Mouse (Mus musculus) hindbrain, embryonic 10.5 days (tissue): Measurements from ENCODE around the gene Rarres2. TPM values are rescaled to one million over a fixed set of nuclear protein-coding genes. Genes with fewer than 3 reads are reported as not detected.

Experiments used
- DNase-seq: peaks from one replicate; pipeline ENCODE4 v3.0.0-alpha.2; 2017; ENCODE audit warnings: low spot score
- H3K27ac ChIP-seq: fragments of 300-500 bp; sonication (generic); 2 replicates; pipeline ENCODE4 v1.5.1; 2016; ENCODE audit warnings: mild to moderate bottlenecking, moderate library complexity
- H3K27me3 ChIP-seq: fragments of 300-500 bp; sonication (generic); 2 replicates; pipeline ENCODE4 v1.6.1; 2016; ENCODE audit warnings: mild to moderate bottlenecking; ENCODE audit not compliant: poor library complexity, insufficient read depth, severe bottlenecking
- H3K36me3 ChIP-seq: fragments of 300-500 bp; sonication (generic); 2 replicates; pipeline ENCODE4 v1.6.1; 2016; ENCODE audit warnings: mild to moderate bottlenecking, moderate library complexity
- H3K4me1 ChIP-seq: fragments of 300-500 bp; sonication (generic); replicated peaks from 2 replicates; pipeline ENCODE4 v1.6.1; 2016; ENCODE audit warnings: mild to moderate bottlenecking
- H3K4me3 ChIP-seq: fragments of 300-500 bp; sonication (generic); 2 replicates; pipeline ENCODE4 v1.5.1; 2016; ENCODE audit warnings: mild to moderate bottlenecking, moderate library complexity
- H3K9me3 ChIP-seq: fragments of 300-500 bp; sonication (generic); 2 replicates; pipeline ENCODE4 v1.6.1; 2016; ENCODE audit warnings: mild to moderate bottlenecking, moderate library complexity
- WGBS: fragments of 180-500 bp; shearing (Covaris S2); methylation state at CpG from one replicate; pipeline ENCODE4 v1.1.7; 2016; 5-methylcytosine and 5-hydroxymethylcytosine counted together
- polyA plus RNA-seq: library from polyadenylated mRNA; unstranded; fragments of >200 nt; fragmentation: Nextera tagmentation; extraction: Ambion mirVana; gene quantifications from 2 replicates; pipeline ENCODE4 v1.2.1, GENCODE M21; 2016

Rarres2 gene
- polyA plus RNA-seq, 1 experiment from 2014 or later: 1.9 TPM

GRCm38 (mm10) chr6:48572014-48572413 is 575 bp downstream of the Rarres2 start:
- H3K4me1 ChIP-seq: peaks cover 13% of the 10 kb centered on the region
- H3K36me3 ChIP-seq: peaks cover 23% of the 10 kb centered on the region
- no peaks in the 10 kb centered on the region for H3K9me3 ChIP-seq
- DNase-seq: no peak
- H3K27me3 ChIP-seq: no peaks in the 10 kb centered on the region
- no peak overlapping the region for H3K27ac ChIP-seq
- H3K4me3 ChIP-seq: no peak overlapping the region
- WGBS: 92% methylated on average over 5 of the region's 5 CpGs

- H3K4me3 ChIP-seq: no peak overlapping the region
- H3K27me3 ChIP-seq: no peaks in the 10 kb centered on the region
- H3K36me3 ChIP-seq: peaks cover 50% of the 10 kb centered on the region
- no peaks in the 10 kb centered on the region for H3K9me3 ChIP-seq
- no peak for DNase-seq
- H3K4me1 ChIP-seq: peaks cover 13% of the 10 kb centered on the region
- no peak overlapping the region for H3K27ac ChIP-seq
- WGBS: 88% methylated on average over 8 of the region's 8 CpGs
These were observed 3.4 kb downstream of the Rarres2 start for GRCm38 (mm10) chr6:48569065-48569807.

- no peak overlapping the region for H3K27ac ChIP-seq
- H3K36me3 ChIP-seq: peaks cover 60% of the 10 kb centered on the region
- no peak for DNase-seq
These were observed 4.3 kb downstream of the Rarres2 start for GRCm38 (mm10) chr6:48568036-48568984.

GRCm38 (mm10) chr6:48566312-48566711 is 6.3 kb downstream of the Rarres2 start:
- H3K36me3 ChIP-seq: peaks cover 61% of the 10 kb centered on the region
- no peak for DNase-seq

More at GRCm38 (mm10) chr6:48568036-48568984, 4.3 kb downstream of the Rarres2 start:
- H3K4me3 ChIP-seq: no peak overlapping the region
- no peaks in the 10 kb centered on the region for H3K9me3 ChIP-seq
- WGBS: 92% methylated on average over 21 of the region's 21 CpGs
- H3K4me1 ChIP-seq: peaks cover 12% of the 10 kb centered on the region
- no peaks in the 10 kb centered on the region for H3K27me3 ChIP-seq

GRCm38 (mm10) chr6:48565693-48566310 is 6.8 kb downstream of the Rarres2 start:
- no peaks in the 10 kb centered on the region for H3K27me3 ChIP-seq
- H3K4me1 ChIP-seq: no peaks in the 10 kb centered on the region
- H3K9me3 ChIP-seq: no peaks in the 10 kb centered on the region
- H3K4me3 ChIP-seq: no peak overlapping the region
- H3K36me3 ChIP-seq: peaks cover 61% of the 10 kb centered on the region
- 95% methylated on average over 4 of the region's 4 CpGs for WGBS
- DNase-seq: no peak
- H3K27ac ChIP-seq: no peak overlapping the region

More at GRCm38 (mm10) chr6:48566312-48566711, 6.3 kb downstream of the Rarres2 start:
- WGBS: 83% methylated on average over 5 of the region's 5 CpGs
- Histone ChIP-seq H3K27me3 (no peaks in the 10 kb centered on the region), H3K4me1 (no peaks in the 10 kb centered on the region), H3K9me3 (no peaks in the 10 kb centered on the region), H3K4me3 (no peak overlapping the region), H3K27ac (no peak overlapping the region)

- Histone ChIP-seq H3K9me3 (no peaks in the 10 kb centered on the region), H3K27me3 (no peaks in the 10 kb centered on the region), H3K27ac (peak overlapping the region; percentile 96; the same call in 1 of the 2 replicates), H3K4me1 (peaks cover 18% of the 10 kb centered on the region), H3K36me3 (peaks cover 39% of the 10 kb centered on the region), H3K4me3 (peak overlapping the region; percentile 61; the same call in 1 of the 2 replicates)
- DNase-seq: no peak
- 91% methylated on average over 3 of the region's 3 CpGs for WGBS
These were observed 16.6 kb downstream of the Rarres2 start for GRCm38 (mm10) chr6:48555956-48556355.

- Histone ChIP-seq H3K36me3 (peaks cover 35% of the 10 kb centered on the region), H3K27me3 (no peaks in the 10 kb centered on the region), H3K4me3 (peak overlapping the region; percentile 61), H3K27ac (peak overlapping the region; percentile 96), H3K9me3 (no peaks in the 10 kb centered on the region), H3K4me1 (peaks cover 18% of the 10 kb centered on the region)
- peak; percentile 64 for DNase-seq
- 36% methylated on average over 14 of the region's 14 CpGs for WGBS
These were observed 17.3 kb downstream of the Rarres2 start for GRCm38 (mm10) chr6:48555104-48555890.

- Histone ChIP-seq H3K27ac (peak within 1 kb of the TSS; percentile 96), H3K9me3 (no peaks in the 10 kb centered on the region), H3K4me1 (peaks cover 18% of the 10 kb centered on the region), H3K27me3 (no peaks in the 10 kb centered on the region), H3K36me3 (peaks cover 27% of the 10 kb centered on the region), H3K4me3 (peak within 1 kb of the TSS; percentile 61)
- DNase-seq: peak; percentile 92
- WGBS: under 1% methylated on average over 39 of the region's 39 CpGs
These were observed 18.1 kb downstream of the Rarres2 start, which contains the start of gene Lrrc61 for GRCm38 (mm10) chr6:48554280-48555103. Gene Lrrc61 (plus strand): TSS chr6:48554796.

- 80% methylated on average over 4 of the region's 4 CpGs for WGBS
- H3K27ac ChIP-seq: peak overlapping the region; percentile 96
- no peaks in the 10 kb centered on the region for H3K27me3 ChIP-seq
- peaks cover 23% of the 10 kb centered on the region for H3K36me3 ChIP-seq
- H3K4me1 ChIP-seq: peaks cover 18% of the 10 kb centered on the region
- H3K4me3 ChIP-seq: peak overlapping the region; percentile 61
- H3K9me3 ChIP-seq: no peaks in the 10 kb centered on the region
- DNase-seq: peak; percentile 16
These were observed 18.8 kb downstream of the Rarres2 start for GRCm38 (mm10) chr6:48553819-48554218.

- DNase-seq: peak; percentile 12
- Histone ChIP-seq H3K36me3 (peaks cover 14% of the 10 kb centered on the region), H3K4me3 (no peak overlapping the region), H3K27me3 (no peaks in the 10 kb centered on the region), H3K4me1 (peaks cover 18% of the 10 kb centered on the region), H3K9me3 (no peaks in the 10 kb centered on the region), H3K27ac (no peak overlapping the region)
- 61% methylated on average over 4 of the region's 4 CpGs for WGBS
These were observed 19.7 kb downstream of the Rarres2 start for GRCm38 (mm10) chr6:48552918-48553317.

GRCm38 (mm10) chr6:48548314-48548713 is 24.3 kb downstream of the Rarres2 start:
- no peaks in the 10 kb centered on the region for H3K36me3 ChIP-seq
- no peak overlapping the region for H3K4me3 ChIP-seq
- no peaks in the 10 kb centered on the region for H3K4me1 ChIP-seq
- no peaks in the 10 kb centered on the region for H3K9me3 ChIP-seq
- H3K27me3 ChIP-seq: no peaks in the 10 kb centered on the region
- 85% methylated on average over 6 of the region's 6 CpGs for WGBS
- no peak for DNase-seq
- H3K27ac ChIP-seq: no peak overlapping the region
